Mouse (Mus musculus): ENCODE measurements around the gene Gm37240.
"Not testable (repeated sequence)": the region's sequence is repeated elsewhere in the genome, so short reads cannot be mapped to it uniquely, and the experiment has no call there.

The Gm37240 gene

GRCm38 (mm10) chr3:84602759-84603158 is 1284.6 kb downstream of the Gm37240 start:
- DNase-seq = no peak

DNA sequence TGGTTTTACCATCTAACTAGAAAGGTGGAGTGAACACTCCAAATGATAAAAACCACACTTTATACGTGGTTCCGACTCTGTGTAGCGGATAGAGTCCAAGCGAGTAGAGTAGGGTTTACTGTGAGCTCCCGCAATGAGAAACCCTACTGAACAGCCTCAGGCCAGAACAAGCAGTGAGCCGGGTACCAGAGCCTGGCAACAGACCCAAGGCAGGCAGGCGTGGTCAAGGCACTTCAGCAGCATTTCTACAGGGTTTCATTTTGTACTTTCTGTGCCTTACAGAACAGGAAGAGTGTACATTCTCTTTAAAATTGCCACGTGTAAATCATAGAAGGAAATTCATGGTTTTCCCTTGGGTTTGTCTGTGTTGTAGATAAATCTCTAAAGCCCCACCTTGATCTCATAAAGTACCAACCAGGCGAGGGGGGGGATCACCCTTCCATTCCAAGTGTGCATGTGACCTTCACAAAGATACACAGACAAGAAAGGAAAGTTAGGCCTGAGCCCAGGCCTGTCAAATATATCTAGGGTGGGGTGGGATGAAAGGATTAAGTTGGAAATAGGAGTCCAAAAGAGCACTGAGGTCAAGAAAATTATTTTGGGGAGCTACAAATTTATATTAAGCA is 1285.3 kb downstream of the Gm37240 start:
- no peak for DNase-seq

DNA sequence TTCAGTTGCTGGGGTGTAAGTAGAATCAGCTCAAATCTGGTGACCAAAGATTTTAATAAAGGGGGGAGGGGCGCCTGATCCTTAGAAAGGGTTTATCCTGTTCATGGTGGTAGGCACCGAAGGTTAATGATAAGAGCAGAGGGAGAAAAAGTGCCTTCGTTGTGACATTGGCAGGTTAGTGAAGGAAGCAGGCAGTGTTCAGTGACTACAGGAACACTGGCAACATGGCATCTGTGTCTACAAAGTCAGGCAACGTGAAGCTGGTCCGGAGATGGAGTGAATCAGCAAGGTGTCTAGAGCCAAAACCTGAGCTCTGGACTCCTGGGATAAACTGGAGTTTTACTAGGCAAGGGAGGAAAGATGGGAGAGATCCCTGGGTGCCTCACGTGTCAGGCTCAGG is 1288.6 kb downstream of the Gm37240 start:
- no peak for DNase-seq

DNA sequence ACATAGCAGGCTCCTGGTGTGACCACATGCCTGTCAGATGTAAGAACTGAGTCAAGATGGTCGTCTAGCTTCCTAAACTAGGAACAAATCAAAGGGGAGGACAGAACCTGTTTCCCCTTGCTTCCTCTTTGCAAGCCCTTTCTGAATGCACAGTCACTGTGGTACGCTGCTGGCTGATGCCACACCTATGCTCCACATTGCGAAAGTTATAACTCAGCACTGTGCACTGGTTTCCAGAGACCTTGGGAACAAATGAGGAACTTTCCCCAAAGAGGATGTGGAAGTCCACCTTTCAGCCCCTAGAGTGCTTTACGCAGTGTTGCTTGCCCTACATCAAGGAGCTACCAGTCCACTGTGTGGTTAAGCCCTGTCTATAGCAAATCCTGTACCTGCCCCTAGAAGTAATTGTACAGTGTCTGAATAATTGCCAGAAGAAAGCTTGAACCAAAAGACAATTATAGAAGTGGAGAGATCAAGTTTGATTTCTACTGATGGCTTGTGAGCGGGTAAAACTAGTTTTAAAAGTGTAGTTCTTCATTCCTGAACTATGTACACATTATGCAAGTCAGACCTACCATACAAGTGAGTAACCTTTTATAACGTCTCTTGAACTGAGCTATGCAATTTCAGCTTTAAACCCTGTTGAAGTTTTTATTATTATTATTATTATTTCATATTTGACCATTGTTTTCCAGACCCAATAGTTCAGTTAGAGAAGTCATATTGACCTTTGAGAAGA is 1289.2 kb downstream of the Gm37240 start:
- DNase-seq = no peak

- DNase-seq = no peak
Observed at GRCm38 (mm10) chr3:84595677-84596234, 1291.6 kb downstream of the Gm37240 start.

GRCm38 (mm10) chr3:84594894-84595676 is 1292.2 kb downstream of the Gm37240 start:
- DNase-seq = no peak

DNA sequence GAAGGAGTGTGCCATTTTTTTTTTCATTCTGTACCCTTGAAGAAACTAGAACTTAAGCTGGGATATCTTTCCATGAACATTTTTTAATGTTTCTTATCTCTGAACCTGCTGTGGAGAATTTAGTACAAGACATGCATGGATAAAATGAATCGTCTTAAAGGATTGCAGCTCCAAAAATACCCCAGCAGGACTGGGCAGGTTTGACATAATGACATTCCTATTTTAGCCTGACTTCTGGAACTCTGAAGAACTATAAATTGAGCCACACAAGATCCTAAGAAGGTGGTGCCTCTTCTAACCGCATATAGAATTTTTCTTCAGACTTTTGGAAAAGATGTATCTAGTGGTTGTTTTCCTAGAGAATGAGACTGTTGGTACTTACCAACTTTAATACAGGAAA is 1294.0 kb downstream of the Gm37240 start, which contains the start of gene Tigd4:
Tigd4 (plus strand) TSS at position 301 of the 400 bp plus-strand sequence.
- no peak for DNase-seq

GRCm38 (mm10) chr3:84586736-84587135 is 1300.6 kb downstream of the Gm37240 start:
- DNase-seq = no peak

DNA sequence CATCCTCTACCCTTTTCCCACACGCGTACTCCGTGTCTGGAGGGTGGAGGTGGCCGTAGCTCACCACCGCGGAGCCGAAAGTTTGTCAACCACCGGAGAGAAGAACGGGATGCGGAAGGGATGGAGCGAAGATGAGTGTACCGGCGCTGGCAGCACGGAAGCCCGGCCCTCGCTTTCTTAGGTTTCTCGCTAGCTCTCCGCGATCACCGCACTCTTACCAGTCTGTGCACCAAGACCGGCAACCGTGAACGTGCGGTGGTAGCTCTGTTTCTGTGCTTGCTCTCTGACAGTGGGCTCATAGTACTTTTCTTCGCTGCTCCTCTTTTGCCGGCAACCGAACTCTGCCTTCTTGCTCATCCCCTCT is 1304.4 kb downstream of the Gm37240 start:
- DNase-seq = no peak

GRCm38 (mm10) chr3:84582023-84582912 is 1305.0 kb downstream of the Gm37240 start, which contains the start of gene Arfip1:
Gene Arfip1 (minus strand): TSS chr3:84582625.
- DNase-seq = peak; percentile 92

DNA sequence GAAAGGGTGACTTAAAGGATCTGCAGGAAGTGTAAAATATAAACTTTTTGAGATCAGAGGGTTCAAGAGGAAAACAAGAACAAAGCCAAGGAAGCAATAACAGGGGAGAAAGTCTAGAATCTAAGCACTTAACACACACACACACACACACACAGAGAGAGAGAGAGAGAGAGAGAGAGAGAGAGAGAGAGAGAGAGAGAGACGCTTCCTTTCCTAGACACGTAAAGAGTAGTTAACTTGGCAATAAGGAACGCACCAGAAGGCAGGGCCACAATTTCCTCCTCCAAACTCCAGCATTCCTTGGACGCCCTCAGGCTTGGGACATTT is 1305.7 kb downstream of the Gm37240 start:
- DNase-seq = no peak

DNA sequence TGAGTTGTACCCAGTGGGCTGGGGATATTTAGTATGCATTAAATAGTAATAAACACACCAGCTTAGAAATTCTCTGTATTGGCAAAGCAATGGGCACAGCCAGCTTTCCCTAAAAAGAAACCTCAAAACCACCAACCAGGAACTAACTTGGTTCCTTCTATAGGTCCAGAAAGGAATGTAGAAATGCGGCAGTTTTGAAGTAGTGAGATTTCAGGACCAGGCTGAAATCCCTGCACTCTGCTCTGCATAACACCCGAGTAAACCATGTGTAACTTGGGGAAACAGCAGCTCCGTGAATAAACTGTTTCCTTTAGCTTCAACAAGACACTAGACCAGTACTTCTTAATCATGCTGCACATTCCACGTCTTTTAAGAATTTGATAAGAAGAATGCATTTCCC is 1306.6 kb downstream of the Gm37240 start:
- DNase-seq = no peak

DNA sequence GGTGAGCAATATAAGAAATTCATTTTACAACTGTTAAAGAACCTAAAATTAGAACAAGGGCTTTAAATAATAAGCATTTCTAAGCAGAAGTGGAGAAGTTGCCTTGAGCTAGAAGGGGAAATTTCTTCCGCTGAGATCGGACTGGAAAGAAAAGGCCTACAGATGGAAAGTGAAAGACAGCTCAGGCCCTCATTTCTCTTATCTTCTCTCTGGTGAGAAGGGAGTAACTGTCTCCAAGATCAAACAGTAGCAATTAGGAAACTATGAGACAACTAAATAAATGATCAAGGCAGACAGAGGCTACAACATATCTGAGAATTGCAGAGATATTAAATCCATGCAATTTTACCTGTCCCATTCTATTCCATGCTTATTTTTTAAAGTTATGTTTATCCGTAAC is 1316.8 kb downstream of the Gm37240 start:
- DNase-seq = no peak

GRCm38 (mm10) chr3:84569587-84569986 is 1317.7 kb downstream of the Gm37240 start:
- DNase-seq = no peak

DNA sequence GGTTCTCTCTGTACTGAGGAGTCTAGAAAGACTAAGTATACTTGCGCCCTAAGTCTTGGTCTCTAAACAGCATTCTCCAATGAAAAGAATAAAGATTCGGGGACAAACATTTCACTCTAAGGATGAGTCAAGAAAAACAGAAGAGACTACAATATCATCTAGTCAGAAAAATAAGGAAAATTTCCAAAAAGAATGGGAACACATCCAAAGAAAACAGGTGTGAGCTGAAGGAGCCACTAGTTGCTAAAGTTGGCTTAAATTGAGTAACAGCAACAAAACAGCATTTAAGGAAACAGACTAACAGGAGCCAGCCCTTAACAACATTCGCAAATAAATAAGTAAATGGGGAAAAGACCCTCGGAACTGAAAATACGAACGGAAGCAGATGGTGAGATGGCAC is 1318.8 kb downstream of the Gm37240 start:
- DNase-seq = no peak

DNA sequence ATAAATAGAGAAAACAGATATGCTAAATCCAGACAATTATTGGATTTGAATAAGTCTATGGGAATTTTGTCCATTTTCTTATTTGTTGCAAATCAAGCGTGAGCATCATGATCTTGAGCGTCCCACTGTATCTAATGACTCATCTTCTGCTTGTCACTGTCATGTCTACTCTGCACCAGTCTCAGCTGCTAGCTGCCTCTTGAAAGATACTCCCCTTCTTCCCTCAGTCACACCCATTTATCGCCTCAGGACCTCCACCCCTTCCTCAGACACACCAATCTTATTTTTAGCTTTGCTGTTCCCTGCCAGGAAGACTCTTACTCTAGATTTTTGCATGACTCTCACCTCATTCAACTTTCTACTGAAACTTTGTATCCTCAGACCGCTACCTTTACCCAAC is 1323.9 kb downstream of the Gm37240 start:
- DNase-seq = no peak

DNA sequence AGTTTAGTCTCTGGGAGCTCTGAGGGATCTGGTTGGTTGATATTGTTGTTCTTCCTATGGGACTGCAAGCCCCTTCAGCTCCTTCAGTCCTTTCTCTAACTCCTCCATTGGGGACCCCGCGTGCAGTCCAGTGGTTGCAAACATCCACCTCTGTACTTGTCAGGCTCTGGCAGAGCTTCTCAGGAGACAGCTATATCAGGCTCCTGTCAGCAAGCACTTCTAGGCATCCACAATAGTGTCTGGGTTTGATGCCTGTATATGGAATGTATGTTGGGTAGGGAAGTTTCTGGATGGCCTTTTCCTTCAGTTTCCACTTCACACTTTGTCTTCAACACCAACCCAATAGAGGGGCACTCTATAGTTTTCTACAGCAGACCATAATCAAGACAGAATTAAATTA is 1324.4 kb downstream of the Gm37240 start:
- DNase-seq = not testable (repeated sequence)

DNA sequence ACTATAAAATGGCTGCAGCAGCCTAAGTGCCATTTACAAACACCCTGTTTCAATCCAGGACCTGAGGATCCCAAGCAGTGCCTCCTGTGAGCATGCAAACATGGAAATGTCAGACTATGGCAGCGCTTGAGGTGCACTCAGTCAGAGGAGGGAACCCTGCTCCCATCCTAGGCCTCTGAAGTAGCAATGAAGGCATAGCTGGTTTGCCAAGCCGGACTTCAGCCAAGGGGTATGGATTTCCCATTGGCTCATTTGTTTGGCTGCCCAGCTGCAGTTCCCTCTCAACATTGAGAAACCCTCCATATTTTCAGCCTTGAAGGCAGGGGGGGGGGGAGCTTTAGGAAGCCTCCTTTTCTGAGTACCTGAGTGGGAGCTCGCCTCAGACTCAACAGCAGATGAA is 1329.0 kb downstream of the Gm37240 start:
- DNase-seq = no peak

DNA sequence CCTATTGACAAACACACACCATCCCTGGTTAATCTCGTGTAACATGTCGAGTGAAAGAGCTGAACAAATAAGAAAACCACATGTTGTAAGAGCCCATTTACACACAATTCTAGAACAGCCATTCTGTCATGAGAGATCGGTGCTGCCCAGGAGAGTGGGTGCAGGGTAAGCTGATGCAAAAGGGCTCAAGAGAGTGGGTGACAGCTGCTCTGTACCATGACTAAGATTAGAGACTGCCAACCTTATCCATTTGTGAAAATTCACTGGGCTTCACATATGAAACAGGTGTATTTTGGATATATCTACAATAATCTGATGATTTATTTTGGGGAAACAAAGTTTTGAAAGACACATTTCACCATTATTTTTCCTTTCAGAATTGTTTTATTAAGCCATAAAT is 1331.5 kb downstream of the Gm37240 start:
- no peak for DNase-seq

- DNase-seq = no peak
Observed at GRCm38 (mm10) chr3:84547177-84547576, 1340.1 kb downstream of the Gm37240 start.

DNA sequence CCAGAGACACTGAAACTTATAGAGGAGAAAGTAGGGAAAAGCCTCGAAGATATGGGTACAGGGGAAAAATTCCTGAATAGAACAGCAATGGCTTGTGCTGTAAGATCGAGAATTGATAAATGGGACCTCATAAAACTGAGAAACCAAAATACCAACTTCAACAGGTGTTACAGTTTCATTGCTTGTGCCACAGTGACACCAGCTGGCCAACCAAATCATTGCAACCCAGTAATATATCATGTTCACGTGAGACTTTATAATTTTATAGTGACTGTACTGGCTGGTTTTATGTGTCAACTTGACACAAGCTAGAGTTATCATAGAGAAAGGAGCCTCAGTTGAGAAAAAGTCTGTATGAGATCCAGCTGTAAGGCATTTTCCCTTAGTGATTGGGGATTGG is 1344.9 kb downstream of the Gm37240 start:
- peak; percentile 56 for DNase-seq

GRCm38 (mm10) chr3:84541881-84542280 is 1345.4 kb downstream of the Gm37240 start:
- DNase-seq = no peak

GRCm38 (mm10) chr3:84540640-84541039 is 1346.7 kb downstream of the Gm37240 start:
- DNase-seq = no peak

Measured in cerebellum, adult 8-10 months (tissue).